Mouse (Mus musculus): ENCODE data around the gene Retn. TPM values are rescaled to one million over a fixed set of nuclear protein-coding genes. Genes with fewer than 3 reads are reported as not detected.

Gene Retn
- under 1 TPM; 0.50 to 0.87 TPM for total RNA-seq (2021)

- intact Hi-C loops (cut with DNase I) = no loop called here
- DNase-seq (ENCODE audit: low spot score in 2 of 2) = no peak
Measured at GRCm38 (mm10) chr8:3655526-3655925, at the start of gene Retn. Gene Retn, plus strand, starts transcription at chr8:3655770.

DNA sequence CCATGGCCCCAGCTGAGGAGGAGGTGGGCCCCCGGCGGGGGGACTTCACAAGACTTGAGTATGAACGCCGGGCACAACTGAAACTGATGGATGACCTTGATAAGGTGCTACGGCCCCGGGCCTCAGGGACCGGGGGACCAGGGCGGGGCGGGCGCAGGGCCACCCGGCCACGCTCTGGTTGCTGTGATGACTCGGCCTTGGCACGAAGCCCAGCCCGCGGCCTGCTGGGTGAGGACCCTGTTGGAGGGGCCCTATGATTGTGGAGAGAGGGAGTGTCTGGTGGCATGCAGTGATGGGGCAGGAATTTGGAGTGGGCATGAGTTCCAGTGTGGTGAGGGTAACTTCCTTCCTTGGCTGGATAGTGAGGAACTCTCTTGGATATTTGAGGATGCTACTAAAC is 49.0 kb upstream of the Retn start:
- no peak for DNase-seq (ENCODE audit: low spot score in 2 of 2)
- intact Hi-C loops (cut with DNase I) = no loop called here

DNA sequence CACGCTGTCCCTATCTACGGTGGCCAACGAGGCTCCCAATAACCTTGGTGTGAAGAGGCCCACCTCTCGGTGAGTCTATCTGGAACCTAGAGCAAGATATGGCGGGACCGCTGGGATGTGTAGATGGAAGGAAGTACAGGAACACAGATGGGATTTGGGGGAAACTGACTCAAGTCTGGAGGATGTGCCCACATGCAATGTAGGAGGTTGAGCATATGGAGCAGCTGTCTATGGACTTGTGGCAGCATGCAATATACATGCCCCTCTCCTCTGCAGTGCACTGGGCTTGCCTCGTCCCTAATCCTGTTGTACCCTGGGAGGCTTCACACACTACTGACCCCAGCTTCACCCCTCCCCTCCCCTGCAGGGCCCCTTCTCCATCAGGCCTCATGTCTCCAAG is 47.7 kb upstream of the Retn start:
- intact Hi-C loops (cut with DNase I) = no loop called here

GRCm38 (mm10) chr8:3609046-3609815 is 46.3 kb upstream of the Retn start:
- intact Hi-C loops (cut with DNase I) = loop anchor here (1.0 kb wide), 1 partner anchor 12 kb away; the partner anchor contains the start of genes Pet100 and Xab2
- DNase-seq (ENCODE audit: low spot score in 2 of 2) = no peak

More for the DNA sequence above, 47.7 kb upstream of the Retn start:
- DNase-seq (ENCODE audit: low spot score in 2 of 2) = peak in 1 of 2 experiments; percentile 67

- intact Hi-C loops (cut with DNase I) = loop anchor here (1.0 kb wide), 1 partner anchor 12 kb away; the partner anchor contains the start of genes Pet100 and Xab2
- no peak for DNase-seq (ENCODE audit: low spot score in 2 of 2)
Measured at GRCm38 (mm10) chr8:3609816-3610150, 45.8 kb upstream of the Retn start.

DNA sequence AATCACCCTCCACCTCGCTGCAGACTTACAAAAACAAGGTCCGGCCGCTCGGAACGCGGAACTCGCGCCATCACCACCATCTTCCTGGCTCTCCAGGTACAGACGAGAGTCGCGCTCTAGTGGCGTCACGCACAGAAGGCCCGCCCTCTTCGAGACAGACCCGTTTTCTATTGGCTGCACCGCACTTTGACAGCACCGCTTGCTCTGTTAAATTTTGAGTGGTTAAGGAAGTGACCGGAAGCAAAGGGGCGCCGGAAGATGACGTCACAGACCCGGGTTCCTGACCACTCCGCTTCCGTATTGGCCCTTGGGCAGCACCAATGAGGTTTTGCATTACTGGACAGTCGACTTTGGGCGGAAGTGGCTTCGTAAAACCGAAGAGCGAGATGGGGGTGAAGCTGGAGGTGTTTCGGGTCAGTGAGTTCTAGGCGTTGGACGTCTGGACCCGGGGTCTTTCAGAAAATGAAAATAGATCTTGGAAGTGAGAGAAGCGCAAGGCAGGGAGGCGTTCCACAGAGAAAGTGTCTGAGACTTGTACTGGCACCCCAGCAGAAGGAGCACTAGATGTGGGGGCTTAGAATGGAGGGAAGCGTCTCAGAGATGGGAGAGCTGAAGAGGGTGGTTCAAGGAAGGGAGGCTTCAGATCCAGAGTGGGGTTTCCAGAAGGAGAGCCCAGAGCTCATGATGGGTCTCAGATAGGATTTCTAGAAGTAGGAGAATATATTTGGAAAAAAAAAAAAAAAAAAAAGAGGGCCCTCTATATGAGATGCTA is 34.2 kb upstream of the Retn start, which contains the start of the genes Xab2 and Pet100:
Gene Xab2, minus strand, starts transcription at position 118 of the 772 bp plus-strand sequence.
Gene Pet100, plus strand, starts transcription at position 350 of the 772 bp plus-strand sequence.
- intact Hi-C loops (cut with DNase I) = loop anchor here (1.0 to 5.0 kb wide), 4 partner anchors 12 to 104 kb away; partner anchors contain the start of genes Camsap3, Pnpla6 and Trappc5
- DNase-seq (ENCODE audit: low spot score in 2 of 2) = peak; percentile 99 to 100

DNA sequence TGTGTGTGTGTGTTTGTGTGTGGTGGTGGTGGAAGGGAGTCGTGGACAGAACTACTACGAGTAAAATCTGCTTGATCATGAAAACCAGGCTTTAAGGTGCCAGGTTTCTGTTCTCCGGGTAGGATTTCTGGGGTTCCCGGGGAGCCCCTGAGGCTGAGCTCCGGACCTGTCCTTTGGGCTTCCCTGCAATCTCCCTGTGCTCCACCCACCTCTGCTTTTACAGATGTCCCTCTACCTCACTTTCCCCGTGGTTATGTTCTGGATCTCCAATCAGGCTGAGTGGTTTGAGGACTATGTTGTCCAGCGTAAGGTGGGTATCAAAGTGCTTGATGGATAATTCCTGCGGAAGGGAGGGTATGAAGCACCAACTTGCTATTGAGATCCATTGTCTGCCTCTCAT is 33.5 kb upstream of the Retn start:
- intact Hi-C loops (cut with DNase I) = loop anchor here (5.0 kb wide), 2 partner anchors 35 to 105 kb away; partner anchors contain the start of genes Camsap3 and Pnpla6

DNA sequence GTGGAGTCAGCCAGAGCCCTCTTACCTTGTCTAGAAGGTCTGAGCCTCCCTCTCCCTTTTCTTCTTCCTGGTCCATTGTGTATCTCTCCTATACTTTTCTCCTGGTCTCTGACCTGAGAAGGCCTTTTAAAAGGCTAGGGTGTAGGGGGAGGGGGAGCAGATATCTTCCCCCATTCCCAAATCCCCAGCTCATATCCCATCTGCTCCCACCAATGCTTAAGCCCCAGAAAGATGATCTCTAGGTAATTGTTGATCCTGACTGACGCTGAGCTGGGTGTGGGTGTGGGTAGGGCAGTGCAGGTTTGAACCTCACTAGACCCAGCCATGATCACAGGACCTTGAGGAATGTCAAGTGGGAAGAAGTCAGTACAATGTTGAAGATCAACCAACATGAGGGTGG is 30.1 kb upstream of the Retn start, which contains the start of gene Pcp2:
Gene Pcp2, minus strand, starts transcription at position 101 of the 400 bp plus-strand sequence.
- no peak for DNase-seq (ENCODE audit: low spot score in 2 of 2)
- intact Hi-C loops (cut with DNase I) = no loop called here

More for the DNA sequence above, 33.5 kb upstream of the Retn start:
- DNase-seq (ENCODE audit: low spot score in 2 of 2) = no peak

GRCm38 (mm10) chr8:3626971-3627370 is 28.6 kb upstream of the Retn start:
- intact Hi-C loops (cut with DNase I) = loop anchor here (1.0 kb wide), 1 partner anchor 45 kb away; the partner anchor contains the start of gene Fcor
- no peak for DNase-seq (ENCODE audit: low spot score in 2 of 2)

DNA sequence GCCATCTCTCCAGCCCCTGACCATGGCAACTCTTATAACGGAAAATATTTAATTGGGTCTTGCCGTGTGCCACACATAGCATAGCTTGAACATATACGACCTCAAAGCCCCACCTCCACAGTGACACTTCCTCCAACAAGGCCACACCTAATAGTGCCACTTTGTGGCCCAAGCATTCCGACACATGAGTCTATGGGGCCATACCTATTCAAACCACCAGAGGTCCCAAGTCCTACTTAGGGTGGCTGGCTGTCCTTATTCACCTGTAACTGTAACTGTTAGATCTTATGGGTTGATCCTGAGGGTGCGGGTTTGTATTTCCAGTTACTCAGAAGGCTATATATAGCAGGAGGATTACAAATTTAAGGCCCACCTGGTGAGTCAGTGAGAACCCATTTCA is 27.6 kb upstream of the Retn start:
- DNase-seq (ENCODE audit: low spot score in 2 of 2) = peak in 1 of 2 experiments; percentile 52
- intact Hi-C loops (cut with DNase I) = no loop called here

DNA sequence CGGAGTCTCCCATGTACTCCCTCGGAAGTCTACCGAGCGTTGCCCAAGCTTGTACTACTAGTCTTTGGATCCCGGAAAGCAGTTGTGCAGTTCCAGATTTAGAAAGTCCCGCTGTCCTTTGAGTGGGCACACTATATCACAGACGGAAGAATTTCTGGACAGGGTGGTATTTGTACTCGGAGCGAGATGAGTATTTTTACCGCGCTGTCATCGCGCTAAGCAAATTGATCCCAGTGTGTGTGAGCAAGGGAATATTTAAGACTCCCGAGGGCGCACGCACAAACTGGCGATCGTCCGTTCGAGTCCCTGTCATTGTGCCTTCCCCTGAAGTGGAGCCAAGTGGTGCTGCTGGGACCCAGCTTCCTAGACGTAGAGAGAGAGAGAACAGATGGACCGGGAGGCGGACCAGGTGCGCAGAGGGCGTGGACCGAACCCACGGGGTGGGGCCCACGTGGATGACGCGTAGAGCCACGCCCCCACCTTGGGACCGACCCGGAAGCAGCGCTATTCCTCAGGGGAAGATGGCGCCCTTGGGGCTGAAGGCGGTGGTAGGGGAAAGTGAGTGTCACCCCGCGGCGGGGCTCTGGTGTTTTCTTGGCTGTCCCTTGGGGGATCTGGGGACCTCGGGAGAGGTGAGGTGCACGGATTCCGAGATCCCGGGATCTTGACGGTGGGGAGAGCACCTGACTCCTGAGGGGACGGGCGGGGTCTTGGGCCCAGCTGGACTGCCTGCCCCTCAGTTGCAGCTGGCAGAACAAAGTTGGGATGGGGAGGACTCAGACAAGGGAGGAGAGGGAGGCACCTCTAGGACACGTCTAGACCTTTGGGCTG is 24.7 kb upstream of the Retn start, which contains the start of gene Stxbp2:
Gene Stxbp2, plus strand, starts transcription at position 309 of the 831 bp plus-strand sequence.
- intact Hi-C loops (cut with DNase I) = loop anchor here (1.0 kb wide), 1 partner anchor 45 kb away; the partner anchor contains the start of gene Trappc5
- DNase-seq (ENCODE audit: low spot score in 2 of 2) = peak; percentile 67 to 79

GRCm38 (mm10) chr8:3631478-3631875 is 24.1 kb upstream of the Retn start:
- intact Hi-C loops (cut with DNase I) = no loop called here

GRCm38 (mm10) chr8:3645804-3646203 is 9.8 kb upstream of the Retn start:
- peak in 1 of 2 experiments; percentile 12 for DNase-seq (ENCODE audit: low spot score in 2 of 2)
- intact Hi-C loops (cut with DNase I) = no loop called here

More at GRCm38 (mm10) chr8:3631478-3631875, 24.1 kb upstream of the Retn start:
- no peak for DNase-seq (ENCODE audit: low spot score in 2 of 2)

GRCm38 (mm10) chr8:3646824-3647531 is 8.6 kb upstream of the Retn start:
- DNase-seq (ENCODE audit: low spot score in 2 of 2) = no peak
- intact Hi-C loops (cut with DNase I) = no loop called here

DNA sequence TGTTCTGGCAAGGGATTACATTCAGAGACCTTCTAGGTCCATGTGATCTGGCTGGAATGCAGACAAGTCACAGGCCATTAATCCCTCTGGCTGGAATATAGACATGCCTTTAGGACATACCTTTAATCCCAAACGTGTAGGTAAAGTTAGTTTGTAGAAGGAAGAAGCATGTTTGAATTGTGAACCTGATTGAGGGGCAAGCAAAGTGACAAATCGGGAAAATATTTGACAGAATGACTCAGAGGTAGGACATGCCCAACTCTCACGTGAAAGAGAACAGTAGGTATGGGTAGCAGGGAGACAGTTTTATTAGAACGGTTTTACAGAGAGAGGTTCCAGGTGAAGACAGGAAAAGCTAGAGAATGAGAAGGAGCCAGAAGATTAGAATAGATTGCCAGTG is 8.0 kb upstream of the Retn start:
- intact Hi-C loops (cut with DNase I) = no loop called here
- no peak for DNase-seq (ENCODE audit: low spot score in 2 of 2)

- intact Hi-C loops (cut with DNase I) = no loop called here
- no peak for DNase-seq (ENCODE audit: low spot score in 2 of 2)
Measured at GRCm38 (mm10) chr8:3648268-3648667, 7.3 kb upstream of the Retn start.

DNA sequence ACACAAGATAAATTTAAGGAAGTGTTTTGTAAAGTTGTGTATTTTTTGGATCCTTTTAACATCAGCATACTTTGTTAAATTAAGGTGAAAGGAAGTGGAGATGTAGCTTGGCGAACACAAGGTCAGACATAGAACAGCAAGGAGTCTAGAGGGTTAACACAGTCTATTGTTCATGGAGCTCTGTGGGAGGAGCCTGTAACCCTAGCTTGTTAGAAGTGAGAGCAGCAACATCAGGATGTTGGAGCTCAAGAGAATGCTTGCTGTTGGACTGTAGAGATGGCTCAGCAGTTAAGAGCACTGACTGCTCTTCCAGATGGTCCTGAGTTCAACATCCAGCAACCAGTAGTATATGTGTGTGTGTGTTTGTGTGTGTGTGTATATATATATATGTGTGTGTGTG is 6.6 kb upstream of the Retn start:
- intact Hi-C loops (cut with DNase I) = no loop called here
- DNase-seq (ENCODE audit: low spot score in 2 of 2) = no peak

DNA sequence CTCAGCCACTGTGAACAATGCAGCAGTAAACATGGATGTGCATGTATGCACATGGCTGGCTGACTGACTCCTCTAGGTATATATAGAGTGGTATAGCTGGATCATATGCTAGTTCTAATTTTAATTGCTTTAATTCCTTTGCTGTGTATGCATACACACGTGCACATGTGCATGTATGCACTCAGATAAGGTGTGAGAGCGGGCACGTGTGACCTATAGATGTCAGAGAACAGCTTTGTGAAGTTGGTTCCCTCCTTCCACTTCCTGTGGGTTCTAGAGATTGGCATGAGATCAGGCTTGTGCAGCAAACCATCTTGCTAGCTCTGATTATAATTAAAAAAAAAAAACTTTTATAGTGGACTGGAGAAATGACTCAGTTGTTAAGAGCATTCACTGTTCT is 2.7 kb upstream of the Retn start:
- no peak for DNase-seq (ENCODE audit: low spot score in 2 of 2)
- intact Hi-C loops (cut with DNase I) = no loop called here

Data from left cerebral cortex, postnatal 25 days (tissue).